Mouse (Mus musculus): Measurements from ENCODE around the gene 1600002K03Rik.
"Not testable (repeated sequence)": the region's sequence is repeated elsewhere in the genome, so short reads cannot be mapped to it uniquely, and the experiment has no call there.

The 1600002K03Rik gene

DNA sequence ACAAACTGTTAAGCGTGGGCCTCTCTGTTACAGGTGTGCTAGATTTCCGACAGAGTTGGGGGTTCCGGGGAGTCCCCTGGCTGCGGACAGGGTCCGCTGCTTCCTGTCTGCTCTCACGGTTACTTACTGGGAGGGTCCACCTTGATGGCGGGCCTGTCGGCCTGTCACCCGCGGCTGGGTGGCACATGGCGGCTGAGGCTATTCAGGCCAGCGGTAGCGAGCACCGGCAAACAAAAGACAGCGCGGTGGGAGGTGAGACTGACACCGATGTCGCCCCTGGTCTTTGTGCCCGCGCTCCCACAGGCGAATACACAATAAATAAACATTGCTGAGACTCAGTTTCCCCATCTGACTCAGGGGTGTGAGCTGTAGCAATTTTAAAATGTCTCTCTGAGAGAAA lies 17.3 kb downstream of the 1600002K03Rik start:
- no peak for DNase-seq

DNA sequence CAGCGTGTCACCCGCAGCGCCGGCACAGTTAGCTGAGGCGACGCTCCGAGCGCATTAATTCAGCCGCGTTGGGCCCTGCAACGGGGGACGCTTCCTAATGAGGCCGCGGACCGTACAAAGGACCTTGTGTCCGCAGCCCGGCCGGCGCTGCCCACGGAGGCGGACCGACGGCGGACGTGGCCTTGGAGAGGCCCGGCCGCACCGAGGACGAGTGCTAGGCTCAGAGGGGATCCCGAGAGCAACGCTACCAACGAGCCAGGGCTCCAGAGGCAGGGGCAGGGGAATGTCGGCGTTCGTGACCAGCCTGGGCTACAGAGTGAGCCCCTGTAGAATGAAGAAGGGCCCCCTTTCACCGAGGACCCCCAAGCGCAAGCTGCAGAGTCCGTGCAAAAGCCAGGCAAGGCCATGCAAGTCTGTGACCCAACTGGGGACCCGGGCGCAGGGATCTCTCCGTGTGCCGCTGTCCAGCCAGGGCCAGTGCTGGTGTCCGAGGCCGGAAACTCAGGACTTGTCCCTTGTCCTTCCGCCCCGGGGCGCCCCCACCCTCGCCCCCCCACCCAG lies 17.8 kb downstream of the 1600002K03Rik start:
- peak in 1 of 2 experiments; percentile 7 for DNase-seq

DNA sequence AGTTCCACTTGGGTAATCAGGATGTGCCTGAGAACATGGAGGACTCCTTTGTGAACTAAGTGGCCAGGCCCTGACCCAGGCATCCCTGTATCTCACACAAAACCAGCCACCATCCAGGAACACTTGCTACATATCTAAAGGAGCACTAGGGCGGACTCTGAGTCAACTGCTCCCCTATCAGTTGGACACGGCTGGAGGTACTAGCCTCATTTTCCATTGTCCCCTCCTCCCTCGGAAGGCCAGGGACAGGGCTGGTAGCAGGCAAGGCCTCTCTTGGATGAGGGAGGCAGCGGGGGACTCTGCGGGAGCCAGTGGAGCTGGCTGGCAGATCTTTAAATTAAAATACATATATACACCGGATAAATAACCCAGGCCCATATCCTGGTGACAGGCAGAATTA lies 21.2 kb downstream of the 1600002K03Rik start:
- DNase-seq, result no peak

DNA sequence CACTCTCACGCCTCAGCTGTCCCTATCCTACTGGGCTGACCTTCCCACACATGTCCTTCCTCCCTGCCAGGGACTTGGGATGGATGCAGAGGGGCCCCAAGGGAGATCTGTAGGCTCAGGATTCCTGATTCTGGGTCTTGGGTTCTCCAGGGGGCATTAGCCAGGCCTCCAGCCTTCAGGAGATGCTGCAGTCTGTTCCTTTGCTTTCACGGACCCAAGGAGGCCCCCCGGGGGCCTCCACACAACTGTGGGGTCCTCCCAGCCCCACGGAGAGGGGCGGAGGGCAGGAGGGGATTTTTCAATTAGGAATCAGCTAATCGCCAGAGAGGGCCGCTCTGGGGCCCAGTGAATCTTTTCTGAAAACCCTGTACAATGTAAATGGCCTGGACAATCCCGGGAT lies 21.7 kb downstream of the 1600002K03Rik start:
- DNase-seq, result no peak

DNA sequence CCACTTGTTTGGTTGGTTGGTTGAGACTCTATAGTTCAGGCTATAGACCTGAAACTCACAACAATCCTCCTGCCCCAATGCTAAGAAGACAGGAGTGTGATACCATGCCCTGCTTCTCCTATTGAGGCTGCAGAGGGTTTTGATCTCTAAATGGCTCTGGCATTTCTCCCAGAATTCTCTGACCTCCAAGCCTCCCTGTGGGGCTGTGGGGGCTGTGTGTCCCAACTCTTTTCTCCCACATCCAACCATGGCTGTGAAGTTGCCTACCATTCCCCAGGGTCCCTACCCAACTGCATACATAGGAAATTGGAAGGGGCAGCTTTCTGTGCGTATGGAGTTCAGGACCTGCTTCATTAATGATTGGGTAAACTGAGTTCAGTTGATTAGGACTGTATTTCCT lies 23.4 kb downstream of the 1600002K03Rik start:
- no peak for DNase-seq

DNA sequence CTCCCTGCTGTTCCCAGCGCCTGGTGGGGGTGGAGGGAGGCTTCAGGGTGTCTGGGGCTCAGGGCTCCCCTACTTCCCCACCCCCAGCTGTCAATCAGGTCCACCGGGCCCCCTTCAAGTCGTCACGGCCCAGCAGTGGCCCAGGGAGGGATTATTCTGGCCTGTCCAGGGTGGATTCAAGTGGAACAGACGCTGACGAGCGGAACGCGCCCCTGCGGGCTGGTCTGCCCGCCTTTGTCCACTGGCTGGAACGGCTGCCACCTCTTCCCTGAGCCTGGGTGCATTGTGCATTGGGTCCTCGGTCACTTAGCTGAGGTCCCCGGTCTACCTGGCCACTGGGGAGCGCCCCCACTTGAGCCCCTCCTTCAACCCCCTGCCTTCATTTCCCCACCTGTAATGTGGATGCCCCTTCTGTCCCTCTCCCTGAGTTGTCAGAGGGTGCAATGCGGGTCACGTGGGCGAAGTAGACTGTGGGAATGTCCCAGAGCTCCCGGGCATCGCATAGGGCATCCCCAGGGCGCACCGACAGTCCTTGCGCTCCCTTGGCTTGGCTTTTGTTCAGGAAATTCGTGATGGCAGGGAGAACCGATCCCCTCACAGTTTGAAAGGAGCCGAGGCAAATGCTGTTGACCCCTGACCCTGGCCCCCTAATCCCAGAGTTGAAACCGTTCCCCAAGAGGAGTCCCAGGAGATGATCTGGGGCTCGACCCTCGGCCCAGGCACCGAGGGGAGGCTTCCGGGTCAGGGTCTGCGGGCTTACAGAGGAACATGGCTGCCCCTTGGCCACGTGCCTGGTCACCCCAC lies 24.2 kb downstream of the 1600002K03Rik start:
- no peak for DNase-seq

DNA sequence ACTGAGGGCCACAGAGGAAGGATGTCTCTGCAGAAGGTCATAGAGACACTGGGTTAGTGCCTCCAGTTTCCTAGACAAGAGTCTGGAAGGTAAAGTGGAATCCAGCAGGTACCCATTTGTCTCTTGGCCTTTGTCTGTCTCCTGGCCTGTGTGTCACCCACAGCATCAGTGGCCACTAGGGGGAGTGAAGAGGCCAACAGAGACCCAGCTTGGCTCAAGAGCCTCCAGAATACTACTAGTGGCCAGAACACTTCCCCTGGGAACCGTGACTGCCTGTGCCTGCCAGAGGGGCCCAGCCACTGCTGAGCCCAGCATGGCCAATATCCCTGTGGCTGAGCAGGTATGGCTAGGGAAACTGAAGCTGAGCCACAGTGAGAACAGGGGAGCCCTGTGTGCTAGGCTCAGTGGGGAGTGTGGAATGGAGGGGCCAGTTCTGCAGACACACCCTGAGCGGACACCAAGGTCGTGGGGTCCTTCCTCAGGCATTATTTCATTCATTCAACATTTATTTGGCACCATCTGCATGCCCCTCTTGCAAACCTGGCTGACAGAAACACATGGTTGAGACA lies 26.8 kb downstream of the 1600002K03Rik start:
- DNase-seq, result peak; percentile 78 to 89

DNA sequence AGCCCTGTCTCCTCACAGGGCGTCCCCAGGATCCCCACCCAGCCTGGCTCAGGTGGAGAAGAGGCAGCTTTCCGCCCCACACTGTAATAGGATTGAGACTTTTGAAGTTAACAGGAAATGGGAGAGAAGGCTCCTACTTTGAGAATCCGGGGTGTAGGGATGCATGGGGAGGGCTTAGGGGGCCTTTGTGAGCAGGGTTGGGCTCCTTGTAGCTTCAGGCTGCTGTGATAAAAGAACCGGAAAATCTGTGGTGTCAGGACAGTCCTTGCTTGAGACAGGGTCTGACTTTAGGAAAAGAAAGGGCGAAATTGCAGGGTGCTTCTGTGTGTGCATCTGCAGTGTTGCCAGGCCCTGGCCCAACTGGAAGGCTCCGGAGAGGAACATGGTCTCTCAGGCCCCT lies 27.7 kb downstream of the 1600002K03Rik start:
- no peak for DNase-seq

DNA sequence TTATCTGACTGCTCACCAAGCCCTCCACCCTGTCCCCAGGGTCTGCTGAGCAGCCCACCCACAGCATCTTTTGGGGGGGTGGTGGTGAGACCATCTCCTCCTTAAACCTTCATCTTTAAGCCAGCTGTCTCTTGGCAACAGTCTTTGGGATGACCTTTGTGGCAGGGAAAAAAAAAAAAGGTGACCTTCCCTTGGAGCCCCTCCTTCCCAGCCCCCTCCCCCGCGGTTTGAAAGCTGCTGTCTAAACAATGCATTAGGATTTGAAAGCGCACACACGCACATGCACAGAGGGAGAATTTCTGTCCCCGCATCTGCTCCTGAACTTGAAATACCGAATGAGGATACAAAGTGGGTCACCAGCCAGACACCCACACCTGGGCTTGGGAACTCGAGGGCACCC lies 31.3 kb downstream of the 1600002K03Rik start:
- DNase-seq, result no peak

DNA sequence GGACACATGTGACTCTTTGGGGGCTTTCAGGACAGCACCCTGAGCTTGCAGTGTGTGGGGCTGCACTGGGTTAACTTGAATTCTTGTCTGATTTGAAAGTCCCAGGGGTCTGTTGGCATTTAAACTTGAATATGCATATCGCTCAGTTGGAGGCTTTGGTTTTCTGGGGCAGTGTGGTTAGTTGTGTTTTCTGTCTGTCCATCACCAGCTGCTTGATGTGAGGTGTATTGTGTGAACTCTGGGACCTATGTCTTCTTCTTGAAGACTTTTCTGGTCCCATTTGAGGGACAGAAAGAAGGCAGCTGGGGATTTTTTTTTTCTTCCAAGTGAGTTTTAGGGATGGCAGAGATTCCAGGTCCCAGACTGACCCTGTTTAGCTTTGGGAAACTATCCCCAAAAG lies 34.5 kb downstream of the 1600002K03Rik start:
- no peak for DNase-seq

DNA sequence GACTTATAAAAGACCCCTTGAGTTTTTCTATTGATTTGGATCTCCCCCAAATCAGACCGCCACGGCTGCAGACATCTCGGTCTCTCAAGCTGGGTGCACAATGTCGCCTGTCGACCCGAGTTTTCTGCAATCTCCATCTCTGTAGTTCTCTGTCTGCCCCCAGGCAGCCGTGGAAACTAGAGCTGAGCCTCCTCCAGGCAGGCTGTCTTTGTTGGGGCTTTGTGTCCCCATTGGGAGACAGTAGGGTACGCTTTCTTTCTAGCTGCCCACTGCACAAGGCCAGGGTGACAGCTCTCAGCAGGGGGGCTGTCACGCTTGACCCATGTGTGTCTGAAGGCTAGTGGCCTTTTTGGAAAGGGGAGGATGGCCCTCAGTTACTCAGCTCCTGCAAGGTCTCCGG lies 34.9 kb downstream of the 1600002K03Rik start:
- DNase-seq, result no peak

DNA sequence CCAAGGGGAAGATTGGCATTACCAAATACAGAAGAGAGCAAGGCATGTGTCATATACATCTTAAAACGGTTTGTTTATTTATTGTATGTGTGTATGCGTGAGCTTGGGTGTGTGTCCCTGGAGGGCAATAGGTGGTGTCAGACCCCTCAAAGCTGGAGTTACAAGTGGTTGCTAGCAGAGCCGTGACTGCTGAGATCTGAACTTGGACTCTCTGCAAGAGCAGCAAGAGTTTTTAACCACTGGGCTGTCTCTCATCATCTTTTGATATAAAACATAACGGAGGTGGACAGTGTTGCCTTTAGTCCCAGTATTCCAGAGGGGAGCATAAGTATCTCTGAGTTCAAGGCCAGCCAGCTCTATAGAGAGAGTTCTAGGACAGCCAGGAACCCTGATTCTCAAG lies 35.5 kb downstream of the 1600002K03Rik start:
- DNase-seq, result no peak

DNA sequence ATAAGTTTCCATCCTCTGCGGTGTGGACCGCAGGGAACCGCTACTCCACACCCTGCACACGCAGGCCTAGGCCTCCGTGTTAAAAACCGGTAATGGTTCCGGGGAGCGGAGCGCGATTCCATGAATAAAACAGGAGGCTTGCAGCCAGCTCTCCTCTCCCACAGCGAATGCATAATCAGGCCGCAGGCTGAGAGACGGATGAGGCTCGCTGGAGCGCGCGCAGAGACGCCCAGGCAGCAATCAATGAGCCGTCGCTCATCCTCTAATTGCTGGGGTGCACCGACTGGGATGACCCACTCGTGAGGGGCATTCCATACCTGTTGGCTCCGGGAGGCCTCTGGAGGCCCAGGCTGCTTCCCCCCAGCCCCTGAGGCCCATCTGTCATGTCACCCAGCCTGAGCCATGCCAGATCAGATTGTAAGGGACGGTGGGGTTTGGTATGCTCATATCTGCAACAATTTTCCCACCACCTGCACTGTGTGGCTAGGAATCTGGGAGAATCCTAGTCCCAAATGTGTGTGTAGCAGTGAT lies 36.2 kb downstream of the 1600002K03Rik start:
- DNase-seq, result no peak

DNA sequence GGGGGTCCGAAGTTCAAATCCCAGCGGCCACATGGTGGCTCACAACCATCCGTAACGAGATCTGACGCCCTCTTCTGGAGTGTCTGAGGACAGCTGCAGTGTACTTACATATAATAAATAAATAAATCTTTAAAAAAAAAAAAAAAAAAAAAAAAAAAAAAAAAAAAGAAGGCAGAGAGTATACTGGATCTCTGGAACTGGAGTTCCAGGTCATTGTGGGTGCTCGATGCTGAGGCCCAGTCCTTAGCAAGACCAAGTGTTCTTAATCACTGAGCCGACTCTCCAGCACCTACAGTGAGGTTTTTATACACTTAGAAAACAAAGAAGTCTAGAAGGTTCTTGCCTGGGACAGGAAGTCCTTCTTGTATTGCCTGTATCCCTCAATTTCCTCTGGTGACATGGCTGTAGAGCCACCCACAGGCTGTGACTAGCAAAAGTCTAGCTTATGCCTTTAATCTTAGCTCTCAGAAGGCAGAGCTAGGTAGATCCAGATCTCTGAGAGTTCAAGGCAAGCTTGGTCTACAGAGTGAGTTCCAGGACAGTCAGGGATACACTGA lies 38.9 kb downstream of the 1600002K03Rik start:
- DNase-seq, result not testable (repeated sequence)

DNA sequence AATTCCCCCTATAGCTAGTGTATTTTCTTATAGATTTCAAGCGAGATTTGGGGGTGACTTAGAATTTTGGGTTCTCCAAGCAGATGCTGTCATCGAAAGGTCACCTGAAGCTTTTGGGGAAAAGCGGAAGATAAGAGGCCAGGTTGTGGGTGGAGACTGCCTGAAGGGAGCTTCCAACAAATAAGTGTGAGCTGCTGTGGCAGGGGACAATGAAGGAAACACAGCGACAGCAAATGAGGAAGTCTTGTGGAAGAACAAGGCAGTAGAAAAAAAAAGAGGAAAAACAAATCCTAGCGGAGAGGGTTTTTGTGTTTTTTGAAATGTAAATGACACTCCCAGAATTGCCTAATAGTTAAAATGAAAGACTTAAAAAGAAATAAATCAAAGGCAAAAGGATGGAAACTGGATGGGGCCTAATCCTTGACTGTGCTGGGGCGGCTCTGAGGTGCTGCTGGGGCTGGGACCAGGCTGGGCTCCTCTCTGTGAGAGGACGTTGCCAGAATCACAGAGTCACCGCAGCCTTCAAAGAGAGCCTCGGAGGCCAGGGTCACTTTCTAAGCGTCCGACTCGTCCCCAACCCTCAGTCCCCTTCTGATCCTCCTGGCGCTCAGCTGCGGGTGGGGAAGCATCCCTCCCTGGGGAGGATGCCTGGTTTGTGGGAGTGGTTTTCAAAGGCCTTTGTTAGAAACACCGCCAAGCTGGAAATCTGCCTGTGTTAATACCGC lies 42.5 kb downstream of the 1600002K03Rik start:
- no peak for DNase-seq

DNA sequence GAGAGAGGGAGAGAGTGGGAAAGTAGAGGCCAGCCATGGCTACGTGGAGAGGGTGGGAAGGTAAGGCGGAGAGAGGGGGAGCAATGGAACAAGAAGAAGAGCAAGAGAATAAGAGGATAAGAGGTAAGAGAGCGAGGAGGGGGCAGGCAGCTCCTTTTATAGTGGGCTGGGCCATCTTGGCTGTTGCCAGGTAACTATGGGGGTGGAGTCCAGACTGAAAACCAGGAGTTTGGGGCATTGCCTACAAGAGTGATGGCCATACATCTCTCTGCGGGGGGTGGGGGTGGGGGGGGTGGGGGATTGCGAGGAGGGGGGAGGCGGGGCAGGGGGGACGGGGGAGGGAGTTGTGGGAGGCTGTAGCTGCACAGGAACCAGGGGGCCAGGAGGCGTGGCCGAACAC lies 47.9 kb downstream of the 1600002K03Rik start:
- no peak for DNase-seq

DNA sequence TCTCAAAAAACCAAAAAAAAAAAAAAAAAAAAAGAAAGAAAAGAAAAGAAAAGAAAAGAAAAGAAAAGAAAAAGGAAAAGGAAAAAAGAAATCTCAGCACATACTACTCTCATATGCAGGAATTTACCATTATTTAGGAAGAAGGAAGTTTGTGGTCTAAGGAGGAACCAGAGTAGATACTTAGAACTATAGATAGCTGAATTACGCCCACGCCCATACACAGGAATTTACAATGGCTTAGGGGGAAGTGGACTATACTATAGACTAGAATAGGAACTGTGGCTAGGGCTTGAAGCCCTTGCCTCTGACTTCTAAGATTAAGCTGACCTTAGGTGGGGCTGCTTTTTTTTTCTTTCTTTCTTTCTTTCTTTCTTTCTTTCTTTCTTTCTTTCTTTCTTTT lies 50.4 kb downstream of the 1600002K03Rik start:
- not testable (repeated sequence) for DNase-seq

All from kidney, adult 8-10 months (tissue).